Mouse (Mus musculus) liver, embryonic 14.5 days (tissue): ENCODE data around the gene Nisch. TPM values are rescaled to one million over a fixed set of nuclear protein-coding genes. Genes with fewer than 3 reads are reported as not detected.
A peak's percentile ranks its signal among the peaks of the same experiment; 100 is the strongest.

Experiments used
- ATAC-seq: fragments of 200-750 bp; cut with Nextera tagmentation; 2 replicates; pipeline ENCODE4 v1.8.0; 2017; ENCODE audit warnings: moderate number of reproducible peaks, mild to moderate bottlenecking, moderate library complexity; ENCODE audit not compliant: insufficient read depth
- DNase-seq, 3 experiments: peaks; one replicate each; pipeline ENCODE4 v3.0.0-alpha.2; 2012 to 2013; ENCODE audit warnings: low read depth in 3 of 3, low spot score in 3 of 3
- H3K27ac ChIP-seq: fragments of 300-500 bp; sonication (generic); 2 replicates; pipeline ENCODE4 v1.5.1; 2014; ENCODE audit warnings: moderate library complexity, mild to moderate bottlenecking, control low read depth, inconsistent platforms
- H3K27me3 ChIP-seq: fragments of 300-500 bp; sonication (generic); 2 replicates; pipeline ENCODE4 v1.6.1; 2014; ENCODE audit warnings: mild to moderate bottlenecking, low read length, moderate library complexity; ENCODE audit not compliant: control insufficient read depth, insufficient read depth
- H3K36me3 ChIP-seq: fragments of 300-500 bp; sonication (generic); replicated peaks from 2 replicates; pipeline ENCODE4 v1.6.1; 2014; ENCODE audit warnings: low read depth; ENCODE audit not compliant: control insufficient read depth, insufficient read depth
- H3K4me1 ChIP-seq, 2 experiments: fragments of 200-500 bp in 1 of 2; fragments of 300-500 bp in 1 of 2; sonication (generic) in 1 of 2; replicated peaks; 2 replicates each; pipeline ENCODE4 v1.6.1; 2012 to 2014; ENCODE audit warnings: antibody characterized with exemption in 1 of 2, inconsistent platforms in 1 of 2, low read length in 1 of 2; ENCODE audit not compliant: control insufficient read depth in 2 of 2, insufficient read depth in 2 of 2
- H3K4me2 ChIP-seq: fragments of 300-500 bp; sonication (generic); 2 replicates; pipeline ENCODE4 v1.6.1; 2014; ENCODE audit warnings: low read depth, mild to moderate bottlenecking, control low read depth, moderate library complexity
- H3K4me3 ChIP-seq, 2 experiments: fragments of 200-500 bp in 1 of 2; fragments of 300-500 bp in 1 of 2; sonication (generic) in 1 of 2; 2 replicates each; pipeline ENCODE4 v1.5.1; 2012 to 2014; ENCODE audit warnings: low read depth in 2 of 2, low read length in 2 of 2, mild to moderate bottlenecking in 2 of 2, control low read depth in 1 of 2, inconsistent platforms in 1 of 2, moderate library complexity in 1 of 2; ENCODE audit not compliant: insufficient read depth in 1 of 2
- H3K9ac ChIP-seq: fragments of 300-500 bp; sonication (generic); replicated peaks from 2 replicates; pipeline ENCODE4 v1.6.1; 2014; ENCODE audit warnings: mild to moderate bottlenecking, control low read depth, moderate library complexity
- H3K9me3 ChIP-seq: fragments of 300-500 bp; sonication (generic); 2 replicates; pipeline ENCODE4 v1.6.1; 2016; ENCODE audit warnings: low read length, mixed read lengths; ENCODE audit not compliant: control insufficient read depth
- CTCF ChIP-seq: IDR thresholded peaks from 2 replicates; pipeline ENCODE4 v1.5.1; 2016; ENCODE audit warnings: antibody characterized with exemption, low read depth, control low read depth
- EP300 ChIP-seq: IDR thresholded peaks from 2 replicates; pipeline ENCODE4 v1.6.1; 2016; ENCODE audit warnings: antibody characterized with exemption, low read depth
- WGBS: fragments of 180-500 bp; shearing (Covaris S2); extraction: QIAGEN DNeasy Blood & Tissue Kit; methylation state at CpG from one replicate; pipeline ENCODE4 v1.1.7; 2014; ENCODE audit not compliant: insufficient replicate concordance; 5-methylcytosine and 5-hydroxymethylcytosine counted together
- polyA plus RNA-seq, 2 experiments: library from polyadenylated mRNA; depleted of rRNA in 1 of 2; stranded (reverse) in 1 of 2; unstranded in 1 of 2; fragments of >200 nt; fragmentation: Nextera tagmentation in 1 of 2; extraction: Ambion mirVana in 1 of 2; gene quantifications; 2 replicates each; pipeline versions ENCODE4 v1.2.1 to v1.2.3; 2012 to 2014

Gene Nisch
- polyA plus RNA-seq, 2 experiments = 50.3 to 71.1 TPM

GRCm38 (mm10) chr14:31177715-31178114 is 39.0 kb downstream of the Nisch start:
- H3K36me3 ChIP-seq = peaks cover 54% of the 10 kb centered on the region
- ATAC-seq (no peak), DNase-seq (no peak)
- no peak overlapping the region for H3K27ac ChIP-seq
- H3K27me3 ChIP-seq = no peaks in the 10 kb centered on the region
- H3K4me2 ChIP-seq = no peak overlapping the region
- H3K9me3 ChIP-seq = no peaks in the 10 kb centered on the region
- 78% methylated on average over 5 of the region's 5 CpGs for WGBS
- TF ChIP-seq CTCF = no peak
- TF ChIP-seq EP300 = no peak
- peaks cover 0 to 6% of the 10 kb centered on the region in 2 experiments; a peak in 1 of 4 replicates for H3K4me1 ChIP-seq
- no peak overlapping the region for H3K4me3 ChIP-seq
- H3K9ac ChIP-seq = no peak overlapping the region

GRCm38 (mm10) chr14:31177287-31177686 is 39.5 kb downstream of the Nisch start:
- no peak for ATAC-seq
- no peaks in the 10 kb centered on the region for H3K9me3 ChIP-seq
- TF ChIP-seq EP300 = no peak
- no peak for TF ChIP-seq CTCF
- no peak overlapping the region for H3K4me3 ChIP-seq
- no peaks in the 10 kb centered on the region for H3K27me3 ChIP-seq
- peaks cover 0 to 2% of the 10 kb centered on the region in 2 experiments; a peak in 1 of 4 replicates for H3K4me1 ChIP-seq
- DNase-seq = no peak
- no peak overlapping the region for H3K4me2 ChIP-seq
- whole genome bisulfite sequencing = 77% methylated on average over 16 of the region's 16 CpGs
- no peak overlapping the region for H3K27ac ChIP-seq
- no peak overlapping the region for H3K9ac ChIP-seq
- H3K36me3 ChIP-seq = peaks cover 58% of the 10 kb centered on the region

- 80% methylated on average over 7 of the region's 7 CpGs for WGBS
- Histone ChIP-seq H3K4me1 (no peaks in the 10 kb centered on the region), H3K4me3 (no peak overlapping the region), H3K27ac (no peak overlapping the region), H3K9me3 (no peaks in the 10 kb centered on the region), H3K27me3 (no peaks in the 10 kb centered on the region), H3K4me2 (no peak overlapping the region), H3K36me3 (peaks cover 53% of the 10 kb centered on the region), H3K9ac (no peak overlapping the region)
- DNase-seq = no peak
- TF ChIP-seq CTCF (no peak), EP300 (no peak)
- no peak for ATAC-seq
Measured at GRCm38 (mm10) chr14:31173537-31173936, 43.2 kb downstream of the Nisch start.

GRCm38 (mm10) chr14:31172781-31173455 is 43.8 kb downstream of the Nisch start:
- no peak overlapping the region for H3K27ac ChIP-seq
- no peak overlapping the region for H3K9ac ChIP-seq
- H3K27me3 ChIP-seq = no peaks in the 10 kb centered on the region
- no peak overlapping the region for H3K4me3 ChIP-seq
- 71% methylated on average over 18 of the region's 18 CpGs for WGBS
- no peak overlapping the region for H3K4me2 ChIP-seq
- no peaks in the 10 kb centered on the region for H3K4me1 ChIP-seq
- ATAC-seq = peak; percentile 46
- H3K9me3 ChIP-seq = no peaks in the 10 kb centered on the region
- H3K36me3 ChIP-seq = peaks cover 53% of the 10 kb centered on the region
- no peak for DNase-seq
- TF ChIP-seq CTCF (no peak), EP300 (no peak)

GRCm38 (mm10) chr14:31171821-31172220 is 44.9 kb downstream of the Nisch start:
- Histone ChIP-seq H3K4me2 (no peak overlapping the region), H3K36me3 (peaks cover 49% of the 10 kb centered on the region), H3K9ac (no peak overlapping the region), H3K27me3 (no peaks in the 10 kb centered on the region), H3K27ac (no peak overlapping the region), H3K9me3 (no peaks in the 10 kb centered on the region), H3K4me3 (no peak overlapping the region), H3K4me1 (no peaks in the 10 kb centered on the region)
- DNase-seq (no peak), ATAC-seq (no peak)
- TF ChIP-seq EP300 = no peak
- TF ChIP-seq CTCF = no peak
- 89% methylated on average over 15 of the region's 15 CpGs for WGBS
